Mouse (Mus musculus) layer of hippocampus, adult 2 months (tissue): ENCODE results near the gene Gm17428. TPM values are rescaled to one million over a fixed set of nuclear protein-coding genes. Genes with fewer than 3 reads are reported as not detected.

Experiments
- DNase-seq, 2 experiments: peaks; one replicate each; pipeline ENCODE4 v3.0.0; 2022; ENCODE audit warnings: low spot score in 2 of 2
- H3K27ac ChIP-seq: fragments of 200-600 bp; 2 replicates; pipeline ENCODE4 v1.8.1; 2022
- H3K4me3 ChIP-seq: fragments of 200-600 bp; 2 replicates; pipeline ENCODE4 v1.8.1; 2022; ENCODE audit warnings: mild to moderate bottlenecking
- CTCF ChIP-seq: fragments of 200-600 bp; conservative IDR thresholded peaks from 2 replicates; pipeline ENCODE4 v1.8.1; 2022; ENCODE audit warnings: antibody characterized with exemption, mild to moderate bottlenecking, moderate library complexity
- long read RNA-seq, 2 experiments: library from polyadenylated mRNA; stranded (forward); transcript quantifications; one replicate each; pipeline ENCODE4 v2.0.0; 2021; ENCODE audit warnings: borderline mapping rate in 2 of 2
- total RNA-seq, 2 experiments: library from RNA; stranded (reverse); gene quantifications; 2 replicates each; pipeline ENCODE4 v1.2.3; 2021

The Gm17428 gene
- total RNA-seq, result not detected
- long read RNA-seq, experiment 1, result 0 reads
- long read RNA-seq, experiment 2, result 0 reads

DNA sequence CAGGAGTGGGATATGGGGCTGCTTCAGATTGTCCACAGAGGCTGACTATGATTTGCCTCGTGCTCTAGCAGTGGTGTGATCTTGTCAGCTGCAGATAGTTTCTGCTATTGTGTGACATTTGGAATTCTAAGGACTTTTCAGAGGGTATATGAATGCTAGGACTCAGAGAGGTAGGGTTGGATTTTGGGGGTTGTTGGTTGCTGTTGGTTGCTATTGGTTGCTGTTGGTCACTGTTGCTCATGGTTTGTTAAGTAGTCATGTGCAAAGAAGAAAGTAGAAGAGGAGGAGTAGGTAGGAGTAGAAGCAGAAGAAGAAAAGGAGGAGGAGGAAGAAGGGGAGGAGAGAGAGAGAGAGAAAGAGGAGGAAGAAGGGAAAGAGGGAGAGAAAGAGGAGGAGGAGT, at the start of gene Gm17428:
TSS of gene Gm17428 (plus strand) at position 301 of the 400 bp plus-strand sequence.
- Histone ChIP-seq H3K4me3 (no peak within 1 kb of the TSS), H3K27ac (no peak within 1 kb of the TSS)
- no peak for TF ChIP-seq CTCF
- no peak for DNase-seq

DNA sequence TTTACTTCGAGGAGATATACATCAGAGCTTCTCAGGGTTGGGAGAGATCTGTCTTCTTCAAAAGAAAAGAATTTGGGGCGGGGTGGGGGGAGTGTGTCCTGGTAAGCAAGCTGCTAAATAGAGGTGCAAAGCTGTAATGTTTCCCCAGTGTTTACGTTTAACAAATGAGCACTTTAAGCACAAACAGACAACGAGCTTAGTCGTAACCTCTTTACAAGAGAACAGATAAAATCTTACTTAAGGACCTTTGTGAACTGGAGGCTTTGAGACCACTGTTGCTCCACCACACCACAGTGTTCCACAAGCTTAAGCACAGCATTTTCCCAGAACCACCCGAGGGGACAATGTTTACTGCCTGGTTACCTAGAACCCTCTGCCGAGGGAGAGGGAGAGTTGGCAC, 49.4 kb upstream of the Gm17428 start:
- no peak for TF ChIP-seq CTCF
- peak overlapping the region; percentile 93 for H3K27ac ChIP-seq
- no peak for DNase-seq
- H3K4me3 ChIP-seq, result peak overlapping the region; percentile 61; the same call in 1 of the 2 replicates

DNA sequence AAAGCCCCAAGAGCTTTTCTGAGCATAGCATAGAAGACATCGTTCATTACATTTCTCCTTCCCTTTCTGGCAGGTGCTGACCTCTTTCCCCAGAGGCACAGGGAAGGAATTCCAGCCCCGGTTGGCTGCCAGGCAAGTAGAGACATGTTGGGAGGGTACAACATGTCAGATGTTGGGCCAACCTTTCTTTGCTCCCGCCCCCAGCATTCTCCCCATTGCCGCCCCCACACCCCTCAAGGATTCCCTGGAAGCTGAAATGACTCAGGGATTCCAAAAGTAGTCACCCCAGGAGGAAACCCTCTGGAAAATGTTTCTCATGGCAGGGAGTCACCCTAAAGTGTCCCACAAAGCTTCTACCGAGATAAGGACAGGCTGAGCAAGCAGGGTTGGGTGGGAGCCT, 46.9 kb upstream of the Gm17428 start:
- Histone ChIP-seq H3K4me3 (no peak overlapping the region), H3K27ac (no peak overlapping the region)
- no peak for DNase-seq
- no peak for TF ChIP-seq CTCF

DNA sequence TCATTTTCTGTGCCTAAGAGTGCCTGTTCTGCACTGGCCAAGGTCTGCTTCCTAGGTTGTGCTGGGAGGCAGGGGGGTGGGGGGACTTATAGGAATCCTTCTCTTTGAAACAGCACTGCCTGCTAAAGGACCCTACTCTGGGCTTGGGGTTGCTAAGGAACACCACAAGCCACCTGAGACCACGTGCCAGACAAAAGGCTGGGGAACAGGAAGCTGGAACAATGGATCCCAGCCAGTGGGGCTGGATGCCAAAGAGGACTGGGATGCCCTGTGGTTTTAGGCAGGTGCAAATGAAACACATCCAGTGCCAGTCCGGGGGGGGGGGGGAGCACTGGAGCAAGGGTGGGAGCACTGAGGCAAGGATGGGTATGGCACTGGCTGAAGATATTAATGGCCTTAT, 46.3 kb upstream of the Gm17428 start:
- no peak for DNase-seq
- no peak for TF ChIP-seq CTCF
- no peak overlapping the region for H3K27ac ChIP-seq

DNA sequence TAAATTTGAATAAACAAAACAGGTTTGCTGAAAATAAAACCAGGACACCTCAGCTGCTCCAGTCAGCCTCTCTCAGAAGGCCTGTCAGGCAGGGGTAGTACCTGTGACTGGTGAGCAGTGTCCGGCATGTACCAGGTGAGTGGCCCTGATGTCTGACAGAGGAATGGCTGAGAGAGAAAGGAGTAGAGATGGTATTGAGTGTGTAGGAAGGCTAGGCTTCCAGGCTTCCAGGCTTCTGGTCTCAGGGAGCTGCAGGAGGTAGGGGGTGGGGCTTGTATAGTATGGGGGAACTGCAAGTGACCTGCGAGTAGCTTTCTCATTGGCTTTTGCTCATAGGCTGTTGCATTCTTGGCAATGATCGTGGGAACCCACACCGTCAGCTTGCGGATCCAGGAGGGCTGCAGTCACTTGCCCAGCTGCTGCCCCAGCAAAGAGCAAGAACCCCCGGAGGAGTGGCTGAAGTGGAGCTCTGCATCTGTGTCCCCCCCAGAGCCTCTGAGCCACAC, 44.0 kb upstream of the Gm17428 start, which contains the start of gene Il25:
TSS of gene Il25 (plus strand) at position 51 of the 506 bp plus-strand sequence.
- no peak for DNase-seq
- Histone ChIP-seq H3K27ac (no peak within 1 kb of the TSS), H3K4me3 (no peak within 1 kb of the TSS)
- no peak for TF ChIP-seq CTCF

More for the DNA sequence above, 46.3 kb upstream of the Gm17428 start:
- no peak overlapping the region for H3K4me3 ChIP-seq

DNA sequence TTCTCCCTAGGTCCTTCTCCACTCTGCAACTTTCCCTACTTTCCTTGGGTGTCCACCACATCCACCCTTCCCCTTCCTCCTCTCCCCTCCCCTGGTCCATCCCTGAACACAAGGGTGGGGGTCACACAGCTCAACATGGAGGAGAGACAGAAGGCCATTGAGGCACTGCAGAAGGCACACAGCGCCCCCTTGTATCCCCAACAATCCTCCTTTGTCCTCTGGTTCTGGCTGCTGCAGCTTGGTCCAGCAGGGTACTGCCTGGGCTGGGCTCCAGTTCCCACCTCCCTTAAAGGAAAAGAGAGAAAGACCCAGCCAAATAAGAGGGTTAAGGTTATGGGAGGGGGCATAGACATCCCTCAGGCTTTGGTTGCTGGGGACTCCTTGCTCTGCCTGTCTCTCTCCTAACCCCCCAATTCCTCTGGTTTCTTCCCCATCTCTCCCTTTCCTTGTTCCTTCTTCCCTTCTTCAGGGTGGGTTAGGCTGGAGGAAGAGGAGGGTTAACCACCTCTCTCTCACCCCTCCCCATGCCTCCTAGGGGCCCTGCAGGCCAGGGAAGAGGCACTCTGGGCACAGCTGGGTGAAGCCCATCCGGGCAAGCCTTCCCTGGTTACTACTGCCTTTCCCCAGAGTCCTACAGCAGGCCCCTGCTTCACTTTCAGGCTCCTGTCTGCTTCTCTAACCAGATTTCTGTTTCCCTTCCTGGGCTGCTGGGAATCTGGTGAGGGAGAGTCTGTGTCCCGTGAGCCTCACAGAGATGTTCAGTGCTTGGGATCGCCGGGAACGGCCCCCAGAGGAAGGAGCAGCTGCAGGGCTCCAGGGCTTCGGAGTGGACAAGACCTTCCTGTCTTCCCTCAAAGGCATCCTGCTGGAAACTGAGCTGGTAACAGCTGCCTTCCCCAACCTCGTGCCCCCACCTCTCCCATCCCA, 40.6 kb upstream of the Gm17428 start, which contains the start of gene Cmtm5:
TSS of gene Cmtm5 (plus strand) at position 358 of the 927 bp plus-strand sequence.
- H3K4me3 ChIP-seq, result peak within 1 kb of the TSS; percentile 53
- peak within 1 kb of the TSS; percentile 95 for H3K27ac ChIP-seq
- TF ChIP-seq CTCF, result peak; percentile 64
- DNase-seq, result peak; percentile 64 to 88

DNA sequence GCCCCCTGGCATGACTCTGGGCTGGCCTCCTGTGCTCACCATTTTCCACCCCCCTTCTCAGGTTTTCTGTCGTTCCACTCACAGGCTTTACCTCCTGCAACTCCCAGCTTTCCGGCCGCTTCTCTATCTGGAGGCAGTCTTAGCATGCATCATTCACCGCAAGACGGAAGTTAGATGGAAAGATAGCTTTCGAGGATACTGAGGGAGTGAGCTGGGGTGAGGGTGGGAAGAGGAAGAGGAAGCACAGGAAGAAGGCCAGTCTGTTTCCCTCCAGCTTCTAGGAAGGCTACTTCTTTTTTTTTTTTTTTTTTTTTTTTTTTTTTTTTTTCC, 39.9 kb upstream of the Gm17428 start:
- no peak for TF ChIP-seq CTCF
- Histone ChIP-seq H3K27ac (peak overlapping the region; percentile 95), H3K4me3 (peak overlapping the region; percentile 53)
- no peak for DNase-seq

DNA sequence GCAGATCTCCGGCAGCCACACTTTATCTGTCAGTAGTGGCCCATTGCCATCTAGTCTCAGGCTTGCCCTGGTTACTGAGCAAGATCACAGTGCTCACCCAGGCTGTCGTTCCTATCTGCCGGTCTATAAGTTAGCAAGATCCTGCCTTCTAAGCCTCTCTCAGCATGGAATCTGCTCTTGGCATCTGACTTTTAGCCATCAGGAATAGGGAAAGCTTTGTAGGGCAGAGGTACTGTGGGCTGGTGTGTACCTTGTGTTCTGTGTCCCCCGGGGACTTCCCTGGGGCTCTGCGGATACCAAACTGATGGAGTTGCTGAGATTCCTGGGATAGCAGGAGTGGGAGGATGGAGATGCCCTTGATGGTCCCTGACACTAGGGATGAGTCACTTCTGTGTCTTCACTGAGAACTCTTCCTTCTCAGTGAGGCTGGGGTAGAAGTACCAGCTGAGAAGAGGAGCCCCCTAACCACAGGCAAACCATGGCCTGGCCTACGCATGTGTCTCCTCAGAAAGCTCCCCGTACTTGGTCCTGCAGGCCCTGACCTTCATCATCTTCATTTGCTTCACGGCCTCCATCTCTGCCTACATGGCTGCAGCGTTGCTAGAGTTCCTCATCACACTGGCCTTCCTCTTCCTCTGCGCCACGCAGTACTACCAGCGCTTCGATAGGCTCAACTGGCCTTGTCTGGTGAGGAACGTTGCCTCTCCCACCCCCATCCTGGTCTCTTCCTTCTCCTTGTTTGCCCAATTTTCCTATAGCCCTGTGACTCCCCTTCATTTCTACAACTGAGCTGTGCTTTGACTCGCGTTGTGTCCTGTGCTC, 39.2 kb upstream of the Gm17428 start:
- TF ChIP-seq CTCF, result no peak
- DNase-seq, result no peak
- H3K4me3 ChIP-seq, result peak overlapping the region; percentile 51
- peak overlapping the region; percentile 80 for H3K27ac ChIP-seq

DNA sequence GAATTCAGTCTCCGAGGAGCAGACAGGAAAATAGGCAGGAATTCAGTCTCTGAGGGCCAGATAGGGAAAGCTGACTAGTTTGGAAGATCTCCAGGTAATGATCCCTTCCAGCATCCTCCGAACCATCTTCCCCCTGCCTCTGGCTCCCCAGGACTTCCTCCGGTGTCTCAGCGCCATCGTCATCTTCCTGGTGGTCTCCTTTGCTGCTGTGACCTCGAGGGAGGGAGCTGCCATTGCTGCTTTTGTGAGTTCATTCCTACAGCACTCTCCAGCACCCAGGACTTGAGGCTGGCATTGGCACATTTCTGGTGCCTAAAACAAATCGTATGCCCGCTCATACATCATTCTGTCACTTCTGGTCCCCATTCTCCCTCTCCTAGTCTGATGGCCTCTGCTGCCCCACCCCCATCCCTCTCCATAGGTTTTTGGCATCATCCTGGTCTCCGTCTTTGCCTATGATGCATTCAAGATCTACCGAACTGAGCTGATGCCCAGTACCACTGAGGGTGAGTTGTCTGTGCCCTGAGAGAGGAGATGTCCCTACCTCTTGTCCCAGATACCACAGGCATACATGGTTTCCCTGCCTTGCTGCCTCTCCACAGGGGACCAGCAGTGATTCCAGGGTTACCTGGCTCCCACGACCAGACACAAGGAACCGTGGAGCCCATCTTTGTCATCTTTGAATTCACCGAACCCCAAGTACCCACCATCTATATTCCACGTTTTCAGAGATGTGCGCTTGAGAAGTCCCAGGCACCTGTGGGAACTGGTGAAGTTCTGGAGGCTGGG, 38.1 kb upstream of the Gm17428 start:
- no peak overlapping the region; the same call in 1 of the 2 replicates for H3K4me3 ChIP-seq
- no peak for DNase-seq
- no peak for TF ChIP-seq CTCF
- H3K27ac ChIP-seq, result peak overlapping the region; percentile 80; the same call in 1 of the 2 replicates

DNA sequence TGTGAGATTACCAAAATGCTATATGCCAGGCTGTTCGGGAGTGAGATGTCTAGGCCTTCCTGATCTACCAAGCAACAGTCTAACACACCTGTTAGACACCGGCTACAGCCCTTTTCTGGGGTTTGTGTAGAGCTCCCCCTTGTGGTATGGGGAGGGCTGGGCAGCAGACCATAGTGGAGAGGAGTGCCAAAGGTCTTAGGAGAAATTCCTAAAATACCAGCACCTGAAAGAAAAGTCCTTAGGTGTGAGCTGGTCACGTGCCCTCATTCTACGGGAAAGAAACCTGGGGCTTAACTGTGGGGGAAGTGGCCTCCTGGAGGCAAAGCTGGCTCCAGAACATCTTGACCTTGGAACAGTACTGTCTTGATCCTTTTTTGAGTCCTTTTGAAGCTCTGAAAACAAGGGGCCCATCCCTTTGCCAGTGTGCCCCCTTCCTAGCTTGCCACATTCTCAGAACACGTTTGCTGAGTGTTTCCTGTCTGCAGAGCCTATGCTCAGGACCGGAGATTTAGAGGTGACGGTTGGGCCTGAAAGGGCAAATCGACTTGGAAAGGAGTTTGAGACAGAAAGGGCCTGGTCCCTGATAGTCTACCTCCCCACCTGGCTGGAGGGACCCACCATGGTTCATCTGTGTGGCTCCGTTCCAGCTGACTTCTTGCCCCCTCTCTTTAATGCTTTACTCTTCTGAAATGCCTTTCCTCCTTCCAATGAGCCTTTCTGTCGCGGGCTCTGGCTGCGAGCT, 37.1 kb upstream of the Gm17428 start:
- H3K4me3 ChIP-seq, result no peak overlapping the region
- DNase-seq, result peak; percentile 54 to 77
- TF ChIP-seq CTCF, result peak; percentile 94
- no peak overlapping the region for H3K27ac ChIP-seq

DNA sequence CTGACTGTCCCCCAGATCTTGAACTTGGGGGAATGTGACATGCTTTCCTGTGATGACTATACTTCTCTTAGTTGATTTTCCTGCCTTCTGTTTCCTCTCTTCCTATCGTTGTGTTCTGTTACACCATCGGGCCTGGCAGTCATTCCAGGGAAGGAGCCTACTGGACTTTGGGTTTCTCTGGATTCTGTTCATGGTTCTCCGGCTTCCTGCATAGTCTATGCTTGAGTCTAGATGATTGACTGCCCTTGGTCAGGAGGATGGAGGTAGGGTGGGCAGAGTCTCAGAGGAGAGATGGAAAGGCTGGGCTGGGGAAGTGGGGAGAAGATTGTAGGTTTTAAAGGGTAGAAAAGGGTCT, 36.6 kb upstream of the Gm17428 start:
- no peak overlapping the region for H3K27ac ChIP-seq
- no peak for TF ChIP-seq CTCF
- no peak for DNase-seq
- H3K4me3 ChIP-seq, result no peak overlapping the region
